Mouse (Mus musculus) liver, embryonic 11.5 days (tissue): ENCODE measurements around the gene Nell1. TPM values are rescaled to one million over a fixed set of nuclear protein-coding genes. Genes with fewer than 3 reads are reported as not detected.

ENCODE experiments used
- ATAC-seq: fragments of 200-750 bp; cut with Nextera tagmentation; replicated peaks from 2 replicates; pipeline ENCODE4 v1.8.0; 2017; ENCODE audit warnings: moderate number of reproducible peaks, mild to moderate bottlenecking, moderate TSS enrichment, moderate library complexity; ENCODE audit not compliant: low FRiP score
- DNase-seq: peaks from one replicate; pipeline ENCODE4 v3.0.0-alpha.2; 2017; ENCODE audit warnings: low spot score
- H3K27ac ChIP-seq: fragments of 300-500 bp; sonication (generic); 2 replicates; pipeline ENCODE4 v1.5.1; 2014; ENCODE audit warnings: mild to moderate bottlenecking, low read depth, low read length, control low read depth
- H3K27me3 ChIP-seq: fragments of 300-500 bp; sonication (generic); replicated peaks from 2 replicates; pipeline ENCODE4 v1.6.1; 2014; ENCODE audit warnings: low read length, mixed read lengths; ENCODE audit not compliant: control insufficient read depth, insufficient read depth
- H3K36me3 ChIP-seq: fragments of 300-500 bp; sonication (generic); 2 replicates; pipeline ENCODE4 v1.6.1; 2014; ENCODE audit warnings: mild to moderate bottlenecking, low read length, moderate library complexity, mixed read lengths; ENCODE audit not compliant: control insufficient read depth, insufficient read depth
- H3K4me1 ChIP-seq: fragments of 300-500 bp; sonication (generic); replicated peaks from 2 replicates; pipeline ENCODE4 v1.6.1; 2014; ENCODE audit warnings: low read length, mixed read lengths; ENCODE audit not compliant: control insufficient read depth, insufficient read depth
- H3K4me2 ChIP-seq: fragments of 300-500 bp; sonication (generic); 2 replicates; pipeline ENCODE4 v1.6.1; 2014; ENCODE audit warnings: mild to moderate bottlenecking, control low read depth, moderate library complexity
- H3K4me3 ChIP-seq: fragments of 300-500 bp; sonication (generic); 2 replicates; pipeline ENCODE4 v1.5.1; 2014; ENCODE audit warnings: low read depth, low read length, control low read depth
- H3K9ac ChIP-seq: fragments of 300-500 bp; sonication (generic); 2 replicates; pipeline ENCODE4 v1.6.1; 2014; ENCODE audit warnings: low read depth, low read length, control low read depth
- H3K9me3 ChIP-seq: fragments of 300-500 bp; sonication (generic); 2 replicates; pipeline ENCODE4 v1.6.1; 2016; ENCODE audit warnings: low read length, inconsistent platforms, mixed read lengths; ENCODE audit not compliant: control insufficient read depth
- WGBS: fragments of 180-500 bp; shearing (Covaris S2); extraction: QIAGEN DNeasy Blood & Tissue Kit; methylation state at CpG from one replicate; pipeline ENCODE4 v1.1.7; 2014; 5-methylcytosine and 5-hydroxymethylcytosine counted together
- polyA plus RNA-seq: library from polyadenylated mRNA; unstranded; fragments of >200 nt; fragmentation: Nextera tagmentation; extraction: Ambion mirVana; gene quantifications from 2 replicates; pipeline ENCODE4 v1.2.1, GENCODE M21; 2014

Gene Nell1
- polyA plus RNA-seq, 1 experiment from 2014 or later, result 1.7 TPM

- DNase-seq (no peak), ATAC-seq (no peak)
- no peaks in the 10 kb centered on the region for H3K27me3 ChIP-seq
- no peak overlapping the region for H3K4me3 ChIP-seq
- no peaks in the 10 kb centered on the region for H3K36me3 ChIP-seq
- H3K4me2 ChIP-seq, result no peak overlapping the region
- H3K4me1 ChIP-seq, result no peaks in the 10 kb centered on the region
- no peak overlapping the region for H3K27ac ChIP-seq
- 62% methylated on average over 4 of the region's 4 CpGs for WGBS
- no peaks in the 10 kb centered on the region; the same call in 1 of the 2 replicates for H3K9me3 ChIP-seq
- no peak overlapping the region for H3K9ac ChIP-seq
These were observed 400.2 kb downstream of the Nell1 start for GRCm38 (mm10) chr7:50374876-50375275.

GRCm38 (mm10) chr7:50410421-50410820, 435.8 kb downstream of the Nell1 start:
- Histone ChIP-seq H3K27ac (no peak overlapping the region), H3K4me2 (no peak overlapping the region), H3K27me3 (no peaks in the 10 kb centered on the region), H3K9me3 (no peaks in the 10 kb centered on the region), H3K9ac (no peak overlapping the region), H3K4me3 (no peak overlapping the region), H3K4me1 (no peaks in the 10 kb centered on the region), H3K36me3 (no peaks in the 10 kb centered on the region)
- 70% methylated on average over 2 of the region's 2 CpGs for whole genome bisulfite sequencing
- DNase-seq (no peak), ATAC-seq (no peak)

GRCm38 (mm10) chr7:50419976-50420375, 445.3 kb downstream of the Nell1 start:
- WGBS, result 83% methylated on average over 2 of the region's 2 CpGs
- Histone ChIP-seq H3K4me3 (no peak overlapping the region), H3K4me1 (no peaks in the 10 kb centered on the region), H3K4me2 (no peak overlapping the region), H3K9me3 (no peaks in the 10 kb centered on the region), H3K27ac (no peak overlapping the region), H3K36me3 (no peaks in the 10 kb centered on the region), H3K27me3 (no peaks in the 10 kb centered on the region), H3K9ac (no peak overlapping the region)
- no peak for DNase-seq
- no peak for ATAC-seq

GRCm38 (mm10) chr7:50422422-50423195, 447.9 kb downstream of the Nell1 start:
- ATAC-seq, result no peak
- no peak overlapping the region for H3K27ac ChIP-seq
- H3K9ac ChIP-seq, result no peak overlapping the region
- no peaks in the 10 kb centered on the region for H3K36me3 ChIP-seq
- whole genome bisulfite sequencing, result 90% methylated on average over 1 of the region's 1 CpGs
- H3K4me2 ChIP-seq, result no peak overlapping the region
- DNase-seq, result no peak
- H3K9me3 ChIP-seq, result no peaks in the 10 kb centered on the region
- H3K4me3 ChIP-seq, result no peak overlapping the region
- H3K27me3 ChIP-seq, result no peaks in the 10 kb centered on the region
- no peaks in the 10 kb centered on the region for H3K4me1 ChIP-seq

GRCm38 (mm10) chr7:50429725-50430124, 455.1 kb downstream of the Nell1 start:
- WGBS, result 79% methylated on average over 5 of the region's 5 CpGs
- H3K27me3 ChIP-seq, result no peaks in the 10 kb centered on the region
- no peak for DNase-seq

GRCm38 (mm10) chr7:50441237-50441636, 466.6 kb downstream of the Nell1 start:
- no peak overlapping the region for H3K9ac ChIP-seq

More at GRCm38 (mm10) chr7:50429725-50430124, 455.1 kb downstream of the Nell1 start:
- Histone ChIP-seq H3K4me3 (no peak overlapping the region), H3K36me3 (no peaks in the 10 kb centered on the region), H3K27ac (no peak overlapping the region), H3K9ac (no peak overlapping the region), H3K9me3 (no peaks in the 10 kb centered on the region), H3K4me2 (no peak overlapping the region), H3K4me1 (no peaks in the 10 kb centered on the region)
- no peak for ATAC-seq

GRCm38 (mm10) chr7:50447316-50447715, 472.7 kb downstream of the Nell1 start:
- 81% methylated on average over 4 of the region's 4 CpGs for WGBS
- no peak for ATAC-seq

More at GRCm38 (mm10) chr7:50441237-50441636, 466.6 kb downstream of the Nell1 start:
- ATAC-seq (no peak), DNase-seq (no peak)
- H3K27ac ChIP-seq, result no peak overlapping the region
- no peaks in the 10 kb centered on the region for H3K36me3 ChIP-seq
- no peak overlapping the region for H3K4me3 ChIP-seq
- H3K4me2 ChIP-seq, result no peak overlapping the region
- H3K9me3 ChIP-seq, result no peaks in the 10 kb centered on the region
- no peaks in the 10 kb centered on the region for H3K27me3 ChIP-seq
- no peaks in the 10 kb centered on the region for H3K4me1 ChIP-seq

GRCm38 (mm10) chr7:50467742-50468141, 493.1 kb downstream of the Nell1 start:
- no peak overlapping the region for H3K27ac ChIP-seq
- H3K27me3 ChIP-seq, result no peaks in the 10 kb centered on the region
- ATAC-seq, result no peak
- no peaks in the 10 kb centered on the region for H3K36me3 ChIP-seq
- DNase-seq, result no peak
- H3K9me3 ChIP-seq, result no peaks in the 10 kb centered on the region
- H3K4me1 ChIP-seq, result no peaks in the 10 kb centered on the region
- no peak overlapping the region for H3K4me2 ChIP-seq
- no peak overlapping the region for H3K4me3 ChIP-seq
- H3K9ac ChIP-seq, result no peak overlapping the region
- 90% methylated on average over 6 of the region's 6 CpGs for WGBS

More at GRCm38 (mm10) chr7:50447316-50447715, 472.7 kb downstream of the Nell1 start:
- H3K4me2 ChIP-seq, result no peak overlapping the region
- H3K9me3 ChIP-seq, result no peaks in the 10 kb centered on the region
- H3K27me3 ChIP-seq, result no peaks in the 10 kb centered on the region
- no peaks in the 10 kb centered on the region for H3K36me3 ChIP-seq
- no peaks in the 10 kb centered on the region for H3K4me1 ChIP-seq
- H3K9ac ChIP-seq, result no peak overlapping the region
- H3K4me3 ChIP-seq, result no peak overlapping the region
- no peak overlapping the region for H3K27ac ChIP-seq
- no peak for DNase-seq

GRCm38 (mm10) chr7:50470555-50470954, 495.9 kb downstream of the Nell1 start:
- H3K4me3 ChIP-seq, result no peak overlapping the region
- no peaks in the 10 kb centered on the region for H3K4me1 ChIP-seq
- no peak for DNase-seq
- H3K36me3 ChIP-seq, result no peaks in the 10 kb centered on the region
- no peak for ATAC-seq
- no peaks in the 10 kb centered on the region for H3K27me3 ChIP-seq
- H3K9ac ChIP-seq, result no peak overlapping the region
- no peak overlapping the region for H3K27ac ChIP-seq
- 87% methylated on average over 3 of the region's 3 CpGs for WGBS
- H3K9me3 ChIP-seq, result no peaks in the 10 kb centered on the region
- no peak overlapping the region for H3K4me2 ChIP-seq
